Mouse (Mus musculus): ENCODE results near the gene Polr3b. TPM values are rescaled to one million over a fixed set of nuclear protein-coding genes. Genes with fewer than 3 reads are reported as not detected.

Polr3b gene
- polyA plus RNA-seq, 1 experiment from 2014 or later = 17.2 TPM

- no peak overlapping the region for H3K27ac ChIP-seq
- no peak overlapping the region for H3K4me2 ChIP-seq (replicated peaks)
- H3K9me3 ChIP-seq (ENCODE audit: control insufficient read depth, low read length) = no peaks in the 10 kb centered on the region
- H3K4me3 ChIP-seq (replicated peaks; ENCODE audit: low read length) = no peak overlapping the region
- H3K4me1 ChIP-seq (replicated peaks; ENCODE audit: control insufficient read depth, insufficient read depth, low read length) = 0 out of 2 replicates have a peak, but pooled peaks cover 8% of the 10 kb centered on the region
- WGBS = 65% methylated on average over 12 of the region's 12 CpGs
- ATAC-seq (ENCODE audit: low FRiP score) (no peak), DNase-seq (ENCODE audit: low spot score) (peak; percentile 25)
- no peaks in the 10 kb centered on the region for H3K27me3 ChIP-seq (ENCODE audit: control insufficient read depth, insufficient read depth, low read length)
- no peaks in the 10 kb centered on the region; the same call in 1 of the 2 replicates for H3K36me3 ChIP-seq (replicated peaks; ENCODE audit: control insufficient read depth, insufficient read depth)
- no peak overlapping the region for H3K9ac ChIP-seq
Measured at GRCm38 (mm10) chr10:84774573-84774972, 152.5 kb downstream of the Polr3b start.

Other genes starting within 250 kb of the Polr3b start
- 4.9 TPM in 2 replicates for gene Nuak1, start 181.7 kb upstream of the Polr3b start, polyA plus RNA-seq (2014; fragmentation: Nextera tagmentation; extraction: Ambion mirVana)
- gene Ckap4, start 88.2 kb upstream of the Polr3b start, polyA plus RNA-seq (2014; fragmentation: Nextera tagmentation; extraction: Ambion mirVana) = 71.0 and 74.4 TPM in 2 replicates
- gene Tcp11l2, start 45.7 kb upstream of the Polr3b start, polyA plus RNA-seq (2014; fragmentation: Nextera tagmentation; extraction: Ambion mirVana) = 21.8 and 22.1 TPM in 2 replicates
- gene Rfx4, start 133.8 kb downstream of the Polr3b start, polyA plus RNA-seq (2014; fragmentation: Nextera tagmentation; extraction: Ambion mirVana) = 23.0 and 25.1 TPM in 2 replicates